Mouse (Mus musculus): ENCODE measurements around the gene Vmp1. TPM values are rescaled to one million over a fixed set of nuclear protein-coding genes. Genes with fewer than 3 reads are reported as not detected.

Vmp1 gene
- total and polyA plus RNA-seq, 3 experiments = 18.3 to 139 (median 124) TPM

GRCm38 (mm10) chr11:86585598-86585984, 98.0 kb downstream of the Vmp1 start:
- DNase-seq = no peak

GRCm38 (mm10) chr11:86584898-86585597, 98.6 kb downstream of the Vmp1 start:
- DNase-seq = no peak

- no peak for DNase-seq
These were observed 99.4 kb downstream of the Vmp1 start for GRCm38 (mm10) chr11:86583990-86584897.

- no peak for DNase-seq
These were observed 100.3 kb downstream of the Vmp1 start for GRCm38 (mm10) chr11:86583313-86583825.

- no peak for DNase-seq
These were observed 100.9 kb downstream of the Vmp1 start for GRCm38 (mm10) chr11:86582543-86583260.

GRCm38 (mm10) chr11:86581943-86582542, 101.6 kb downstream of the Vmp1 start:
- DNase-seq = no peak

- DNase-seq = peak; percentile 65
These were observed 102.3 kb downstream of the Vmp1 start for GRCm38 (mm10) chr11:86581250-86581753.

- DNase-seq = peak; percentile 44
These were observed 103.1 kb downstream of the Vmp1 start for GRCm38 (mm10) chr11:86580319-86581113.

- DNase-seq = no peak
These were observed 103.8 kb downstream of the Vmp1 start for GRCm38 (mm10) chr11:86579731-86580318.

GRCm38 (mm10) chr11:86578809-86579730, 104.6 kb downstream of the Vmp1 start:
- peak; percentile 85 for DNase-seq

- no peak for DNase-seq
These were observed 105.4 kb downstream of the Vmp1 start for GRCm38 (mm10) chr11:86578106-86578808.

GRCm38 (mm10) chr11:86577231-86577630, 106.4 kb downstream of the Vmp1 start:
- DNase-seq = peak; percentile 64

GRCm38 (mm10) chr11:86575632-86576378, 107.8 kb downstream of the Vmp1 start:
- DNase-seq = no peak

GRCm38 (mm10) chr11:86574408-86574807, 109.2 kb downstream of the Vmp1 start:
- no peak for DNase-seq

- no peak for DNase-seq
These were observed 109.9 kb downstream of the Vmp1 start for GRCm38 (mm10) chr11:86573646-86574231.

GRCm38 (mm10) chr11:86572623-86573022, 111.0 kb downstream of the Vmp1 start:
- DNase-seq = no peak

- DNase-seq = no peak
These were observed 111.8 kb downstream of the Vmp1 start for GRCm38 (mm10) chr11:86571871-86572270.
